Mouse (Mus musculus): ENCODE measurements around the gene Ift57. TPM values are rescaled to one million over a fixed set of nuclear protein-coding genes. Genes with fewer than 3 reads are reported as not detected.

The Ift57 gene
- polyA plus RNA-seq, 1 experiment, result 3.9 TPM

GRCm38 (mm10) chr16:49772576-49772975 is 73.5 kb downstream of the Ift57 start:
- WGBS, result 54% methylated on average over 1 of the region's 1 CpGs
- H3K27me3 ChIP-seq (ENCODE audit: control insufficient read depth, insufficient read depth, low read length), result no peaks in the 10 kb centered on the region
- peaks cover 38% of the 10 kb centered on the region for H3K4me1 ChIP-seq (replicated peaks; ENCODE audit: control insufficient read depth, insufficient read depth, low read length)
- TF ChIP-seq POLR2A (IDR thresholded peaks at IDR 0.05; ENCODE audit: control insufficient read depth, extremely low read depth, insufficient read depth, low read length, poor library complexity), result no peak
- TF ChIP-seq CTCF (IDR thresholded peaks at IDR 0.05; ENCODE audit: borderline replicate concordance, control insufficient read depth, extremely low read depth, insufficient read depth, low read length, poor library complexity), result no peak
- DNase-seq, result no peak
- H3K36me3 ChIP-seq (ENCODE audit: control insufficient read depth, insufficient read depth, low read length), result no peaks in the 10 kb centered on the region
- H3K4me3 ChIP-seq (ENCODE audit: control insufficient read depth, insufficient read depth, low read length), result no peak overlapping the region
- peak overlapping the region; percentile 16 for H3K27ac ChIP-seq (ENCODE audit: control insufficient read depth, insufficient read depth, low read length)

- WGBS, result 40% methylated on average over 1 of the region's 1 CpGs
- H3K27me3 ChIP-seq (ENCODE audit: control insufficient read depth, insufficient read depth, low read length), result no peaks in the 10 kb centered on the region
- H3K4me1 ChIP-seq (replicated peaks; ENCODE audit: control insufficient read depth, insufficient read depth, low read length), result peaks cover 37% of the 10 kb centered on the region
- DNase-seq, result no peak
- no peak overlapping the region for H3K4me3 ChIP-seq (ENCODE audit: control insufficient read depth, insufficient read depth, low read length)
- no peaks in the 10 kb centered on the region for H3K36me3 ChIP-seq (ENCODE audit: control insufficient read depth, insufficient read depth, low read length)
- H3K27ac ChIP-seq (ENCODE audit: control insufficient read depth, insufficient read depth, low read length), result no peak overlapping the region; the same call in 1 of the 2 replicates
- TF ChIP-seq POLR2A (IDR thresholded peaks at IDR 0.05; ENCODE audit: control insufficient read depth, extremely low read depth, insufficient read depth, low read length, poor library complexity) (no peak), CTCF (IDR thresholded peaks at IDR 0.05; ENCODE audit: borderline replicate concordance, control insufficient read depth, extremely low read depth, insufficient read depth, low read length, poor library complexity) (no peak)
Measured at GRCm38 (mm10) chr16:49773068-49773467, 74.0 kb downstream of the Ift57 start.

DNA sequence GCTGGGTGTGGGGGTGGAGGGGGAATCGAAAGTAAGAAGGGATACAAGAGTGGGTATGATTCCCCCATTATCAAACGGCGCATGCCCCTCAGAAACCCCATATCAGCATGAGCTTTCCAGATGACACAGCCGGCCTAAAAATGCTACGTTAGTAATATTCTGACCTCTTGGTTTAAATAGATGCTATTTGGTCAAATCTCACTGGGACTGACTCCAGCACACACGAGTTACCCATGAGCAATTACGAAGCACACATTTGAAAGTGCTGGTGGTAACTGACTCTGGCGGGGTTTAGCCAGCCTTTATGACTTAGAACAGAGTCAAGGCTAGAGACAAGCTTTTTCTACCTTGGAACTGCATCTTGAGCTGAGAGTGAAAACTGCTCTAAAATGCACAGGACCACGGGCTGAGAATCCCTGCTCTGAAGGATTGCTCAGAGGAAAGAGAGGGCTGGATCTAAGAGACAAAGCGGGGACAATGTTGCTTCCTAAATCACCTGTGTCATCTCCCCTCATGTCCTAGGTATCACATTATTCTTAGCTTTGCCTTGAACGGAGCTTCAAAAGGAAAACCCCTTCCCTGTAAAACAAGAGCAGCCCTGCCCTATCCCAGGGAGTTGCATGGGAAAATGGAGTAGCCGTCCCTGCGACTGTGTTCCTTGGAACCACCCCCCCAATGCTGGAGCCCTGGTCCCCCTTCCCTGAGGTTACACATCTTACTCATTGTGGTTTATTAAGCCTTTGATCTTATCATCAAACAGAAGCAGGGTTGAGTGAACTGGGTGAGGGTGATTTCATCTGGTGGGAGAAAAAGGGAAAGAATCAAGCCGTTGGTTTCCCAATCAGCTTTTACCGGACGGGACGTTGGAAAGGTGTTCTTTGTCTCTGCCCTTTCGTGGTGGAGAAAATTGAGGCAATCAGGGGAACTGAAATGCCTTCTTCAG is 75.3 kb downstream of the Ift57 start:
- no peak overlapping the region for H3K4me3 ChIP-seq (ENCODE audit: control insufficient read depth, insufficient read depth, low read length)
- no peak overlapping the region; the same call in 1 of the 2 replicates for H3K27ac ChIP-seq (ENCODE audit: control insufficient read depth, insufficient read depth, low read length)

DNA sequence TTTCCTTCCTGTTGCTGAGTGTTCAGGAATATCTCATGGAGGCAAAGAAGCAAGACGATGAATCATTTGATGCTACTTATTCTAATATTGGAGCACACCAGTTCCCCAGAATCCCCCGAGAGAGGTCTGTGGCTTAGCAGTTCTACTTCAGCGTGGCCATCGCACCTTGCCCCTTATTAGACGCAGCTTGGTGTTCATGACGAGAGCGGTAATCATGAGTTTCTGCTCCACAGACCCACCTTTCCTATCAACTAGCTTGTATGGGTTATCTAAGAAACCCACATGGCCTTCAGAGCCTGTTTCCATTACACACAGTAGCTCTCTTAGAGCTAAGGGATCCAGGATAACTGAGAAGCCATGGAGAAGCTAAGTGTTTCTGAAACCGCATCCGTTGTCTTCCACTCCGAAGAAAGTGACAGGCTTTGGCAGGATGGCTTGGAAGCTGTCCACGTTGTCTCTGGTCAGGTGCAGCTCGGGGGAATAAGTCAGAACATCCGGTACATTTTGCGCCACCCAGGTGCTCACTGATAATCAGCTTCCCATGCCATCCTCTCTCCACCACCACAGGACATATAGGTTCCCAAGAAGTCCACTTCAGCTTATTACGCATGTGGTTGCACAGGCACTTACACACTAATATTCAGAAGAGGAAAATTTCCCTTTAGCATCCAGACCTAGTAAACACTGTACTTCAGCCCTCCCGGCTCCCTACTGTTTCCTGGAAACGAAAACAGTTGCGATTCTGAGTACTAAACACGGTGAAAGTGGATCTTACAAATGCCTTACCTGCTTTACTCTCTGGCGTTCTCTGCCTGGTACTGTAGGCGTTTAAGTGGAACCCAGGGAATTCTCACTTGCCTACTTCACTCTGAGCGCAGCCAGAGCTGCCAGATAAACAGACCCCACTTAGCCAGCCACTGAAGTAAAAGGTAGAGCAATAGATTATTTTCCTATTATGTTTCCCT is 76.3 kb downstream of the Ift57 start:
- TF ChIP-seq POLR2A (IDR thresholded peaks at IDR 0.05; ENCODE audit: control insufficient read depth, extremely low read depth, insufficient read depth, low read length, poor library complexity), result no peak
- no peak for DNase-seq
- H3K4me1 ChIP-seq (replicated peaks; ENCODE audit: control insufficient read depth, insufficient read depth, low read length), result peaks cover 27% of the 10 kb centered on the region
- H3K27ac ChIP-seq (ENCODE audit: control insufficient read depth, insufficient read depth, low read length), result no peak overlapping the region; the same call in 1 of the 2 replicates
- H3K4me3 ChIP-seq (ENCODE audit: control insufficient read depth, insufficient read depth, low read length), result no peak overlapping the region
- H3K27me3 ChIP-seq (ENCODE audit: control insufficient read depth, insufficient read depth, low read length), result no peaks in the 10 kb centered on the region
- 32% methylated on average over 22 of the region's 22 CpGs for WGBS
- no peaks in the 10 kb centered on the region for H3K36me3 ChIP-seq (ENCODE audit: control insufficient read depth, insufficient read depth, low read length)

More for the DNA sequence above, 75.3 kb downstream of the Ift57 start:
- Histone ChIP-seq H3K27me3 (ENCODE audit: control insufficient read depth, insufficient read depth, low read length) (no peaks in the 10 kb centered on the region), H3K4me1 (replicated peaks; ENCODE audit: control insufficient read depth, insufficient read depth, low read length) (peaks cover 32% of the 10 kb centered on the region), H3K36me3 (ENCODE audit: control insufficient read depth, insufficient read depth, low read length) (no peaks in the 10 kb centered on the region)
- WGBS, result 24% methylated on average over 18 of the region's 18 CpGs
- TF ChIP-seq CTCF (IDR thresholded peaks at IDR 0.05; ENCODE audit: borderline replicate concordance, control insufficient read depth, extremely low read depth, insufficient read depth, low read length, poor library complexity) (no peak), POLR2A (IDR thresholded peaks at IDR 0.05; ENCODE audit: control insufficient read depth, extremely low read depth, insufficient read depth, low read length, poor library complexity) (no peak)
- DNase-seq, result no peak

DNA sequence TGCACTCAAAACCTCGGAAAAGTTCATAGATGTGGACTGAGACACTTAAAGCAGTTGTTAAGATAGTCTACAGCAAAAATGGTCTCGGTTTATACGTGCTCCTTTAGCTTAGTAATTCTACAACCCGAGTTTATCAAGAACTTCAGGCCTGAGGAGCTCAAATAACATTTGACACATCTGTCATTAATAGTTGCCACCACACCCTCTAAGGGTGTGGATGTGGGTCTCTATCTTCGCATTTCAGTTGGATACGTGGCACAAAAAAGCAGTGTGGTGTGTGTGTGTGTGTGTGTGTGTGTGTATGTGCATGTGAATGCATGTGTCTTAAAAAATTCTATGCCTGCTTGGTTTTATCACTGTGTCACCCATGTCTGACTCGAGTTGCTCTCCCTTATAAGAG is 77.9 kb downstream of the Ift57 start:
- 88% methylated on average over 7 of the region's 7 CpGs for WGBS
- H3K4me3 ChIP-seq (ENCODE audit: control insufficient read depth, insufficient read depth, low read length), result no peak overlapping the region
- H3K27ac ChIP-seq (ENCODE audit: control insufficient read depth, insufficient read depth, low read length), result no peak overlapping the region
- TF ChIP-seq POLR2A (IDR thresholded peaks at IDR 0.05; ENCODE audit: control insufficient read depth, extremely low read depth, insufficient read depth, low read length, poor library complexity), result no peak
- no peak for TF ChIP-seq CTCF (IDR thresholded peaks at IDR 0.05; ENCODE audit: borderline replicate concordance, control insufficient read depth, extremely low read depth, insufficient read depth, low read length, poor library complexity)
- no peaks in the 10 kb centered on the region for H3K36me3 ChIP-seq (ENCODE audit: control insufficient read depth, insufficient read depth, low read length)
- H3K27me3 ChIP-seq (ENCODE audit: control insufficient read depth, insufficient read depth, low read length), result no peaks in the 10 kb centered on the region
- DNase-seq, result no peak
- H3K4me1 ChIP-seq (replicated peaks; ENCODE audit: control insufficient read depth, insufficient read depth, low read length), result peaks cover 33% of the 10 kb centered on the region

DNA sequence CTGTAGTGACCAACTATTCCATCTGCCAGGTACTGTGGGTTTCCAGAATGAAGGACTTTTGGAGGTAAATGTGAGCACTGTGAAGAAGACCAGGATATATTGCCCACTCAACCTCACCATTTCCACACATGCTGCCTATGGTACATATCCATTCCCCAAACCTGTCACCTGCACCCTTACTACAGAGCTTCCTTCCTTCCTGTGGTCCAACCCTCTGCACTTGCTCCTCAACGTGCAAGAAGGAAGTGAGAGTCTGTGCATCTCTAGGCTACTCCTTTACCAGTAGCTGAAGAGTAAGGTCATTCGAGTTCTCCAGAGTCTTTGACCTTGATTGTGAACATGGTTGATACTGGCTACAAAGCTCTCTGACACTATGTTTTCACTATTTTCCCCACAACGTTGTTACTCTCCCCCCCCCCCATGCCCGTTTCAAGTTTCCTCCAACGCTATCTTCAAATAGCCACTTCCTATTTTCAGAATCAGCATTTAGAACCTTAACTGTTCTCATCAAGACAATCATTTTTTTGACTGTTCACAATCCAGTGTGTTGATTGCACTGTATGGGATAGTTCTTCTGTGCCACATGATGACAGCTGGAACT is 82.6 kb downstream of the Ift57 start:
- 4% methylated on average over 5 of the region's 5 CpGs for WGBS
- Histone ChIP-seq H3K4me3 (ENCODE audit: control insufficient read depth, insufficient read depth, low read length) (no peak overlapping the region), H3K27me3 (ENCODE audit: control insufficient read depth, insufficient read depth, low read length) (no peaks in the 10 kb centered on the region), H3K36me3 (ENCODE audit: control insufficient read depth, insufficient read depth, low read length) (no peaks in the 10 kb centered on the region), H3K4me1 (replicated peaks; ENCODE audit: control insufficient read depth, insufficient read depth, low read length) (peaks cover 11% of the 10 kb centered on the region), H3K27ac (ENCODE audit: control insufficient read depth, insufficient read depth, low read length) (no peak overlapping the region; the same call in 1 of the 2 replicates)
- peak; percentile 45 for DNase-seq
- TF ChIP-seq POLR2A (IDR thresholded peaks at IDR 0.05; ENCODE audit: control insufficient read depth, extremely low read depth, insufficient read depth, low read length, poor library complexity), result no peak
- no peak for TF ChIP-seq CTCF (IDR thresholded peaks at IDR 0.05; ENCODE audit: borderline replicate concordance, control insufficient read depth, extremely low read depth, insufficient read depth, low read length, poor library complexity)
